Mouse (Mus musculus) midbrain, embryonic 13.5 days (tissue): ENCODE measurements at regions not wholly inside any gene's neighbourhood (a gene's known extent, or its start where the extent isn't known, plus 50 kb on each side); places are given as distances from the start of the nearest gene placed in this dataset.

Source experiments
- ATAC-seq: fragments of 200-750 bp; cut with Nextera tagmentation; 2 replicates; pipeline ENCODE4 v1.8.0; 2017; ENCODE audit warnings: mild to moderate bottlenecking, moderate TSS enrichment, moderate library complexity
- H3K27ac ChIP-seq: fragments of 300-500 bp; sonication (generic); 2 replicates; pipeline ENCODE4 v1.5.1; 2015; ENCODE audit warnings: inconsistent platforms, mild to moderate bottlenecking, moderate library complexity
- H3K27me3 ChIP-seq: fragments of 300-500 bp; sonication (generic); 2 replicates; pipeline ENCODE4 v1.6.1; 2015; ENCODE audit warnings: mild to moderate bottlenecking, inconsistent platforms
- H3K36me3 ChIP-seq: fragments of 300-500 bp; sonication (generic); 2 replicates; pipeline ENCODE4 v1.6.1; 2015; ENCODE audit warnings: mild to moderate bottlenecking, inconsistent platforms
- H3K4me1 ChIP-seq: fragments of 300-500 bp; sonication (generic); replicated peaks from 2 replicates; pipeline ENCODE4 v1.6.1; 2015; ENCODE audit warnings: inconsistent platforms
- H3K4me2 ChIP-seq: fragments of 300-500 bp; sonication (generic); replicated peaks from 2 replicates; pipeline ENCODE4 v1.6.1; 2015; ENCODE audit warnings: moderate library complexity, mild to moderate bottlenecking, inconsistent platforms
- H3K4me3 ChIP-seq: fragments of 300-500 bp; sonication (generic); replicated peaks from 2 replicates; pipeline ENCODE4 v1.5.1; 2015; ENCODE audit warnings: mild to moderate bottlenecking, inconsistent platforms
- H3K9ac ChIP-seq: fragments of 300-500 bp; sonication (generic); replicated peaks from 2 replicates; pipeline ENCODE4 v1.6.1; 2015; ENCODE audit warnings: mild to moderate bottlenecking, inconsistent platforms
- H3K9me3 ChIP-seq: fragments of 300-500 bp; sonication (generic); 2 replicates; pipeline ENCODE4 v1.6.1; 2016; ENCODE audit warnings: mild to moderate bottlenecking, inconsistent platforms
- WGBS: fragments of 180-500 bp; shearing (Covaris S2); methylation state at CpG from one replicate; pipeline ENCODE4 v1.1.7; 2015; 5-methylcytosine and 5-hydroxymethylcytosine counted together

- Histone ChIP-seq H3K27me3 (no peaks in the 10 kb centered on the region), H3K4me3 (no peak overlapping the region), H3K4me1 (no peaks in the 10 kb centered on the region), H3K36me3 (no peaks in the 10 kb centered on the region), H3K9ac (no peak overlapping the region), H3K27ac (no peak overlapping the region), H3K9me3 (no peaks in the 10 kb centered on the region), H3K4me2 (no peak overlapping the region)
- no peak for ATAC-seq
- 71% methylated on average over 9 of the region's 9 CpGs for WGBS
These were observed 200.9 kb upstream of the Tll1 start for GRCm38 (mm10) chr8:64406775-64407490.

- no peak for ATAC-seq
- no peak overlapping the region for H3K27ac ChIP-seq
- no peaks in the 10 kb centered on the region for H3K36me3 ChIP-seq
- no peaks in the 10 kb centered on the region for H3K4me1 ChIP-seq
- no peaks in the 10 kb centered on the region for H3K27me3 ChIP-seq
- H3K4me2 ChIP-seq: no peak overlapping the region
- no peak overlapping the region for H3K9ac ChIP-seq
- WGBS: 46% methylated on average over 3 of the region's 3 CpGs
- H3K4me3 ChIP-seq: no peak overlapping the region
- no peaks in the 10 kb centered on the region for H3K9me3 ChIP-seq
These were observed 193.5 kb upstream of the Tll1 start for GRCm38 (mm10) chr8:64399554-64399953.

GRCm38 (mm10) chr8:64397876-64398275 is 191.8 kb upstream of the Tll1 start:
- Histone ChIP-seq H3K4me2 (no peak overlapping the region), H3K27me3 (no peaks in the 10 kb centered on the region), H3K27ac (no peak overlapping the region), H3K4me1 (no peaks in the 10 kb centered on the region), H3K4me3 (no peak overlapping the region), H3K36me3 (no peaks in the 10 kb centered on the region), H3K9me3 (no peaks in the 10 kb centered on the region), H3K9ac (no peak overlapping the region)
- ATAC-seq: no peak
- 88% methylated on average over 4 of the region's 4 CpGs for whole genome bisulfite sequencing

- WGBS: 89% methylated on average over 5 of the region's 5 CpGs
- H3K4me3 ChIP-seq: no peak overlapping the region
- no peaks in the 10 kb centered on the region for H3K4me1 ChIP-seq
These were observed 189.7 kb upstream of the Tll1 start for GRCm38 (mm10) chr8:64395816-64396215.

GRCm38 (mm10) chr8:64389488-64389887 is 183.4 kb upstream of the Tll1 start:
- no peaks in the 10 kb centered on the region for H3K4me1 ChIP-seq
- H3K27me3 ChIP-seq: no peaks in the 10 kb centered on the region
- H3K9ac ChIP-seq: no peak overlapping the region
- no peak for ATAC-seq
- WGBS: 70% methylated on average over 5 of the region's 5 CpGs
- no peak overlapping the region for H3K4me3 ChIP-seq
- H3K4me2 ChIP-seq: no peak overlapping the region
- H3K36me3 ChIP-seq: no peaks in the 10 kb centered on the region
- H3K9me3 ChIP-seq: no peaks in the 10 kb centered on the region
- no peak overlapping the region for H3K27ac ChIP-seq

More at GRCm38 (mm10) chr8:64395816-64396215, 189.7 kb upstream of the Tll1 start:
- no peak overlapping the region for H3K27ac ChIP-seq
- no peaks in the 10 kb centered on the region for H3K27me3 ChIP-seq
- no peaks in the 10 kb centered on the region for H3K36me3 ChIP-seq
- no peak overlapping the region for H3K4me2 ChIP-seq
- no peak for ATAC-seq
- H3K9ac ChIP-seq: no peak overlapping the region
- no peaks in the 10 kb centered on the region for H3K9me3 ChIP-seq

GRCm38 (mm10) chr8:64388299-64388698 is 182.2 kb upstream of the Tll1 start:
- ATAC-seq: no peak
- no peaks in the 10 kb centered on the region for H3K27me3 ChIP-seq
- H3K27ac ChIP-seq: no peak overlapping the region
- H3K9me3 ChIP-seq: no peaks in the 10 kb centered on the region
- 65% methylated on average over 2 of the region's 2 CpGs for WGBS
- no peaks in the 10 kb centered on the region for H3K4me1 ChIP-seq
- no peak overlapping the region for H3K9ac ChIP-seq
- H3K4me2 ChIP-seq: no peak overlapping the region
- no peaks in the 10 kb centered on the region for H3K36me3 ChIP-seq
- H3K4me3 ChIP-seq: no peak overlapping the region

- no peaks in the 10 kb centered on the region for H3K4me1 ChIP-seq
- no peaks in the 10 kb centered on the region for H3K36me3 ChIP-seq
- ATAC-seq: no peak
- H3K27ac ChIP-seq: no peak overlapping the region
- H3K4me2 ChIP-seq: no peak overlapping the region
- 92% methylated on average over 9 of the region's 9 CpGs for WGBS
- no peak overlapping the region for H3K9ac ChIP-seq
- no peaks in the 10 kb centered on the region for H3K9me3 ChIP-seq
- no peaks in the 10 kb centered on the region for H3K27me3 ChIP-seq
- H3K4me3 ChIP-seq: no peak overlapping the region
These were observed 173.8 kb upstream of the Tll1 start for GRCm38 (mm10) chr8:64379732-64380349.

GRCm38 (mm10) chr8:64377830-64378229 is 171.8 kb upstream of the Tll1 start:
- no peak for ATAC-seq
- H3K4me3 ChIP-seq: no peak overlapping the region
- H3K9ac ChIP-seq: no peak overlapping the region
- H3K4me2 ChIP-seq: no peak overlapping the region
- 83% methylated on average over 2 of the region's 2 CpGs for WGBS
- H3K4me1 ChIP-seq: no peaks in the 10 kb centered on the region
- no peaks in the 10 kb centered on the region for H3K9me3 ChIP-seq
- H3K27ac ChIP-seq: no peak overlapping the region
- no peaks in the 10 kb centered on the region for H3K27me3 ChIP-seq
- no peaks in the 10 kb centered on the region for H3K36me3 ChIP-seq

- 95% methylated on average over 4 of the region's 4 CpGs for WGBS
- Histone ChIP-seq H3K4me3 (no peak overlapping the region), H3K36me3 (no peaks in the 10 kb centered on the region), H3K27ac (no peak overlapping the region), H3K27me3 (no peaks in the 10 kb centered on the region), H3K9me3 (no peaks in the 10 kb centered on the region), H3K9ac (no peak overlapping the region), H3K4me1 (no peaks in the 10 kb centered on the region), H3K4me2 (no peak overlapping the region)
- no peak for ATAC-seq
These were observed 169.4 kb upstream of the Tll1 start for GRCm38 (mm10) chr8:64375509-64375908.

GRCm38 (mm10) chr8:64374980-64375379 is 168.9 kb upstream of the Tll1 start:
- H3K36me3 ChIP-seq: no peaks in the 10 kb centered on the region
- ATAC-seq: no peak
- H3K4me2 ChIP-seq: no peak overlapping the region
- H3K27ac ChIP-seq: no peak overlapping the region
- no peaks in the 10 kb centered on the region for H3K9me3 ChIP-seq
- no peaks in the 10 kb centered on the region for H3K27me3 ChIP-seq
- WGBS: 72% methylated on average over 5 of the region's 5 CpGs
- H3K4me1 ChIP-seq: no peaks in the 10 kb centered on the region
- no peak overlapping the region for H3K4me3 ChIP-seq
- H3K9ac ChIP-seq: no peak overlapping the region

- 48% methylated on average over 6 of the region's 6 CpGs for WGBS
These were observed 163.9 kb upstream of the Tll1 start for GRCm38 (mm10) chr8:64369973-64370372.

GRCm38 (mm10) chr8:64367906-64368305 is 161.8 kb upstream of the Tll1 start:
- no peak overlapping the region for H3K9ac ChIP-seq
- H3K27ac ChIP-seq: no peak overlapping the region
- no peaks in the 10 kb centered on the region for H3K9me3 ChIP-seq
- H3K36me3 ChIP-seq: no peaks in the 10 kb centered on the region
- H3K4me3 ChIP-seq: no peak overlapping the region
- ATAC-seq: no peak
- no peaks in the 10 kb centered on the region for H3K27me3 ChIP-seq
- 97% methylated on average over 4 of the region's 4 CpGs for WGBS
- H3K4me1 ChIP-seq: no peaks in the 10 kb centered on the region
- no peak overlapping the region for H3K4me2 ChIP-seq

More at GRCm38 (mm10) chr8:64369973-64370372, 163.9 kb upstream of the Tll1 start:
- no peaks in the 10 kb centered on the region for H3K9me3 ChIP-seq
- no peaks in the 10 kb centered on the region for H3K4me1 ChIP-seq
- H3K27me3 ChIP-seq: no peaks in the 10 kb centered on the region
- no peaks in the 10 kb centered on the region for H3K36me3 ChIP-seq
- no peak for ATAC-seq
- H3K27ac ChIP-seq: no peak overlapping the region
- no peak overlapping the region for H3K4me2 ChIP-seq
- no peak overlapping the region for H3K4me3 ChIP-seq
- H3K9ac ChIP-seq: no peak overlapping the region

- H3K4me2 ChIP-seq: no peak overlapping the region
- no peaks in the 10 kb centered on the region for H3K36me3 ChIP-seq
- no peak overlapping the region for H3K9ac ChIP-seq
- no peaks in the 10 kb centered on the region for H3K9me3 ChIP-seq
- H3K4me1 ChIP-seq: no peaks in the 10 kb centered on the region
- H3K27me3 ChIP-seq: no peaks in the 10 kb centered on the region
- H3K4me3 ChIP-seq: no peak overlapping the region
- 70% methylated on average over 9 of the region's 9 CpGs for WGBS
- no peak for ATAC-seq
- no peak overlapping the region for H3K27ac ChIP-seq
These were observed 160.8 kb upstream of the Tll1 start for GRCm38 (mm10) chr8:64366974-64367266.
